Mouse (Mus musculus) heart, embryonic 14.5 days (tissue): ENCODE measurements around the gene Fbxo31. TPM values are rescaled to one million over a fixed set of nuclear protein-coding genes. Genes with fewer than 3 reads are reported as not detected.

Source experiments
- ATAC-seq: fragments of 200-750 bp; cut with Nextera tagmentation; 2 replicates; pipeline ENCODE4 v1.8.0; 2017; ENCODE audit warnings: low read depth, moderate TSS enrichment; ENCODE audit not compliant: insufficient number of reproducible peaks, insufficient read depth, low FRiP score
- H3K27ac ChIP-seq, 2 experiments: fragments of 200-500 bp in 1 of 2; fragments of 300-500 bp in 1 of 2; sonication (generic) in 1 of 2; replicated peaks in 1 of 2; 2 replicates each; pipeline ENCODE4 v1.5.1; 2012 to 2014; ENCODE audit warnings: low read depth in 2 of 2, low read length in 2 of 2, control low read depth in 1 of 2, mild to moderate bottlenecking in 1 of 2, mixed read lengths in 1 of 2; ENCODE audit not compliant: control insufficient read depth in 1 of 2, insufficient read depth in 1 of 2
- H3K27me3 ChIP-seq: fragments of 300-500 bp; sonication (generic); 2 replicates; pipeline ENCODE4 v1.6.1; 2014; ENCODE audit warnings: mild to moderate bottlenecking, low read length, control low read depth; ENCODE audit not compliant: control insufficient read depth, insufficient read depth
- H3K36me3 ChIP-seq: fragments of 300-500 bp; sonication (generic); 2 replicates; pipeline ENCODE4 v1.6.1; 2014; ENCODE audit warnings: mild to moderate bottlenecking, control low read depth, low read length, mixed read lengths; ENCODE audit not compliant: control insufficient read depth, insufficient read depth
- H3K4me1 ChIP-seq, 2 experiments: fragments of 200-500 bp in 1 of 2; fragments of 300-500 bp in 1 of 2; sonication (generic) in 1 of 2; 2 replicates each; pipeline ENCODE4 v1.6.1; 2012 to 2014; ENCODE audit warnings: low read length in 2 of 2, control low read depth in 1 of 2, mixed read lengths in 1 of 2; ENCODE audit not compliant: control insufficient read depth in 2 of 2, insufficient read depth in 2 of 2
- H3K4me2 ChIP-seq: fragments of 300-500 bp; sonication (generic); 2 replicates; pipeline ENCODE4 v1.6.1; 2014; ENCODE audit warnings: mild to moderate bottlenecking, low read length
- H3K4me3 ChIP-seq, 2 experiments: fragments of 200-500 bp in 1 of 2; fragments of 300-500 bp in 1 of 2; sonication (generic) in 1 of 2; 2 replicates each; pipeline ENCODE4 v1.5.1; 2012 to 2014; ENCODE audit warnings: low read length in 2 of 2, mild to moderate bottlenecking in 2 of 2, control low read depth in 1 of 2, low read depth in 1 of 2, moderate library complexity in 1 of 2; ENCODE audit not compliant: control insufficient read depth in 1 of 2, insufficient read depth in 1 of 2
- H3K9ac ChIP-seq: fragments of 300-500 bp; sonication (generic); 2 replicates; pipeline ENCODE4 v1.6.1; 2014; ENCODE audit warnings: mild to moderate bottlenecking, low read length
- H3K9me3 ChIP-seq: fragments of 300-500 bp; sonication (generic); 2 replicates; pipeline ENCODE4 v1.6.1; 2016; ENCODE audit warnings: low read length, control low read depth; ENCODE audit not compliant: control insufficient read depth
- WGBS: fragments of 180-500 bp; shearing (Covaris S2); extraction: QIAGEN DNeasy Blood & Tissue Kit; methylation state at CpG from one replicate; pipeline ENCODE4 v1.1.7; 2014; 5-methylcytosine and 5-hydroxymethylcytosine counted together
- polyA plus RNA-seq: library from polyadenylated mRNA; unstranded; fragments of >200 nt; fragmentation: Nextera tagmentation; extraction: Ambion mirVana; gene quantifications from 2 replicates; pipeline ENCODE4 v1.2.1, GENCODE M21; 2014

The Fbxo31 gene
- polyA plus RNA-seq, 1 experiment from 2014 or later, result 11.8 TPM

DNA sequence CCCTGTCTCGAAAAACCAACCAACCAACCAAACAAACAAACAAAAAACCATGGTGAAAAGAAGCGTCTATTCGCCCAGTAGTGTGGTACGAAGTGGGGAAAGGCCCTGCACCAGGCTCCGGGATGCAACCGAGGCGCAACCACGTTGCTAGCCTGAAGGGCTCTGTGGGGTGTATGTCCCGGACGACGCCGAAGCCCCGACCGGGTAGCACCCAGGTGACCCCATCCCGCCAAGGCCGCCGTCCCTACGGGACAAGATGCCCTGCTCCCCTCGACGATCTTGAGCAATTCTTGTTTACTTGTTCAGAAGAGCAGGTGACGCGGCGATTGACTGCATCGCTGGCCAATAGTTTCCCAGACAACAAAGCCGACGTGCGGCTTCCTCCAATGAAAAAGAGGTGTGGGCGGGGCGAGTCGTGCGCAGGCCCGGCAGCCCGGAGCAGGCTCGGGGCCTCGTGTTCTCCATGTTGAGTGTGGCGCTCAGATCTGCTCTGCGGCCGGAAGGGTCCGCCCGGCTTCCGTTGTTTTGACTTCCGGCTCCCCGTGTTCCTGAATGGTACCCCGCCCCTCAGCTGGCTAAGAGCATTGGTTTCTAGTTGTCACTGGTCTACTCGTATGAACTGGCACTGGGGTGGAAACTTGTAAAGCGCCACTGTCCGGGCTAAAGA is 6.7 kb upstream of the Fbxo31 start:
- H3K36me3 ChIP-seq, result no peaks in the 10 kb centered on the region
- ATAC-seq, result peak; percentile 94
- peak overlapping the region; percentile 76 for H3K9ac ChIP-seq
- H3K9me3 ChIP-seq, result no peaks in the 10 kb centered on the region
- no peaks in the 10 kb centered on the region for H3K27me3 ChIP-seq
- WGBS, result 2% methylated on average over 47 of the region's 47 CpGs
- H3K4me2 ChIP-seq, result peak overlapping the region; percentile 75
- peak overlapping the region; percentile 53 to 65 for H3K4me3 ChIP-seq
- H3K27ac ChIP-seq, result peak overlapping the region in 1 of 2 experiments; percentile 62; a peak in 1 of 4 replicates
- peaks cover 3 to 4% of the 10 kb centered on the region in 2 experiments; a peak in 2 of 4 replicates for H3K4me1 ChIP-seq

DNA sequence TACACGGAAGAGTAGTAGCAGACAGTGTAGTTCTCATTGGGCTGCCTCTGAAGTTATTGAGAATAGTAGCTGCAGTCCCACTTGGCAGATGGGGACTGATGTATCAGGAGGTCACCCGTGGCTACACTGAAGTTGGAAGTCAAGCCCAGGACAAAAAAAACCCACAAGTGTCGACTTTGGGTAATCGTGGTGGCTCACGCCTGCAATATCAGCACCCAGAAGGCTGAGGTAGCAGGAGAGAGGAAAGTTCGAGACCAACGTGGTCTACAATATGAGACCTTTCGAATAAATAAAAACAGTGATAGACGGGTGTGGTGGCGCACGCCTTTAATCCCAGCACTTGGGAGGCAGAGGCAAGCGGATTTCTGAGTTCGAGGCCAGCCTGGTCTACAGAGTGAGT is 6.1 kb upstream of the Fbxo31 start:
- no peak overlapping the region; a peak in 1 of 4 replicates for H3K27ac ChIP-seq
- H3K4me3 ChIP-seq, result peak overlapping the region; percentile 53 to 65
- H3K9me3 ChIP-seq, result no peaks in the 10 kb centered on the region
- H3K4me1 ChIP-seq, result peaks cover 1 to 3% of the 10 kb centered on the region in 2 experiments; a peak in 2 of 4 replicates
- H3K9ac ChIP-seq, result peak overlapping the region; percentile 76
- WGBS, result 39% methylated on average over 13 of the region's 13 CpGs
- H3K4me2 ChIP-seq, result peak overlapping the region; percentile 75
- no peaks in the 10 kb centered on the region for H3K27me3 ChIP-seq
- no peak for ATAC-seq
- H3K36me3 ChIP-seq, result no peaks in the 10 kb centered on the region

DNA sequence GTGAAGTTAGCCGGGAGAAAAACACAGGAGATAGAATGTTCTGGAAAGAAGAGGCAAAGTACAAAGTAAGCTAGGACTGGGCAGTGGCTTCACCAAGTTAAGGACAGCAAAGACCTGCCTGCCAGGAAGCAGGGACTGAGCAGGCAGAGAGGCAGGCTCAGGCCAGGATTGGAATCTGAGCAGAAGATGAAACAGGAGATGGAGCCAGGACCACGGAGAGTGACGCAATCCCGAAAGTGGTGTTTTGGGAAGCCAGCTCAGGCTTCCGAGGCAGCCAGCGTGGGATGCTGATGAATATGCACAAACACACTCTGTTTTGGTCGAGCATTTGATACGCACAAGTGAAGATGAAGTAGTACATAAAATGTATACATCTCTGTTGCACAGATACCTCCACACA is 5.0 kb upstream of the Fbxo31 start:
- H3K4me3 ChIP-seq, result no peak overlapping the region
- no peak for ATAC-seq
- 45% methylated on average over 8 of the region's 8 CpGs for WGBS
- no peaks in the 10 kb centered on the region for H3K9me3 ChIP-seq
- H3K36me3 ChIP-seq, result no peaks in the 10 kb centered on the region
- no peak overlapping the region for H3K4me2 ChIP-seq
- no peak overlapping the region for H3K9ac ChIP-seq
- no peaks in the 10 kb centered on the region for H3K27me3 ChIP-seq
- peaks cover 0 to 4% of the 10 kb centered on the region in 2 experiments; a peak in 1 of 4 replicates for H3K4me1 ChIP-seq
- no peak overlapping the region for H3K27ac ChIP-seq

DNA sequence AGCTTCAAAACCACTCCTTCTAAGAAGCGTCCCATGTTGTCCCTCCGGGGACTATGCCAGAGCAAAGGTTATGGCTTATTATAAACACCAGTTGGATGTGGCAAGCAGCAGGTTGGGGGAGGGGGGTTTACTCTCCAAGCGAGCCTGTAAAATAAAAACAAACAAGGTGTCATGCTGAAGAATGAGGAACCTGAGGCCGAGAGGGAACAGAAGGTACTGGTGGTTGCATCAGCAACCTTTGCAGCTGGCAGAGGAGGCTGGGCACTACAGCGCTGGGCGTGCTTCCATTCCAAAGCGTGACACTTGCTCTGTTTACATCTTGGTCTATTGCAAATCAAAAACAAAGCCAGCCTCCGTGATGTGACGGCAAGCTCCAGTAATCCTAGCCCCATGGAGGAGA is 1.9 kb upstream of the Fbxo31 start:
- H3K9me3 ChIP-seq, result no peaks in the 10 kb centered on the region
- no peak overlapping the region for H3K9ac ChIP-seq
- no peak overlapping the region for H3K27ac ChIP-seq
- no peak for ATAC-seq
- H3K4me1 ChIP-seq, result peaks cover 13 to 17% of the 10 kb centered on the region in 2 experiments
- H3K36me3 ChIP-seq, result no peaks in the 10 kb centered on the region
- no peak overlapping the region for H3K4me3 ChIP-seq
- no peaks in the 10 kb centered on the region for H3K27me3 ChIP-seq
- no peak overlapping the region for H3K4me2 ChIP-seq
- 43% methylated on average over 9 of the region's 9 CpGs for WGBS

DNA sequence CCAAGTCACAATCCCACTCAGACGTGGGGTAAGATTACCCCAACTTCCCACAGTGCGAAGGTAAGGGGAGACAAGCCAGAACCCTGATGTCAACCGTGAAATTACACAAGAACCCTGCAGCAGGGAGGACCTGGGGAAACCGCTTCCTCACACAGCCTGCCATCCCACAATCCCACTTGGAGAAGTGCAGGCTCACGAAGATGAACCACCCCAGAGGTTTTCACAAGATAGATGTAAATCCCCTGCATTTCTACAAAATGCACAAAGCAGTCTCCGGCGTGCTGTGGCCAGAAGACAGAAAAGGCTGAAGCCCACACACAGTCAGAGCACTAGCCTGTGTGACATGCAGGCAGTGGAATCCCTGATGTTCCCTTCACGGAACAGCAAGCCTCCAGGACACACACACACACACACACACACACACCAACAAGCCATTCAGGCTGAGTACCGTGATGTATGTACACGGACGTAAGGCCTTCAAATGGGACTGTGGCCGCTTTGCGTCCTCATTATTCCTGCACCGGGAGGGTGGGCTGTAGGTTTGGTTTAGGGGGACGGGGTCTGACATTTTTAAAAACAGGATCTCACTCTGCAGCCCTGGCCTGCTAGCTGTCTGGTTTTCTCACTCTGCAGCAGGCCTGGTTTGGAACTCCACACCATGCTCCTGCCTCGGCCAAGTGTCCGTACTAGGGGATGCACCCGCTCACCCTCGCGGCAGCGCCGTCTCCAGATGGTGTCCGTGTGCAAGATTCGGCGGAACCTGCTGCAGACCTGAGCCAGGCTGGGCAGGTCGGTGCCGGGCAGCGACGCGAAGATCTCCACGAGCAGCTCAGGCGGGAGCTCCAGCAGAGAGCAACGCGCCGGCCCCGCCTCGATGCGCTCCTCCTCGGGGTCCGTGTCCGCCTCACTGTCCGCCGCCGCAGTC is 593 bp downstream of the Fbxo31 start:
- H3K27me3 ChIP-seq, result no peaks in the 10 kb centered on the region
- peak overlapping the region; percentile 86 for H3K9ac ChIP-seq
- H3K36me3 ChIP-seq, result no peaks in the 10 kb centered on the region
- 2% methylated on average over 44 of the region's 44 CpGs for WGBS
- H3K4me2 ChIP-seq, result peak overlapping the region; percentile 81
- ATAC-seq, result no peak; the same call in 1 of the 2 replicates
- no peaks in the 10 kb centered on the region for H3K9me3 ChIP-seq
- peak overlapping the region; percentile 80 to 81 for H3K4me3 ChIP-seq
- H3K27ac ChIP-seq, result 0 out of 4 replicates have a peak overlapping the region, but pooled peaks of 1 of the 2 experiments have one; percentile 9
- peaks cover 15 to 24% of the 10 kb centered on the region in 2 experiments for H3K4me1 ChIP-seq

DNA sequence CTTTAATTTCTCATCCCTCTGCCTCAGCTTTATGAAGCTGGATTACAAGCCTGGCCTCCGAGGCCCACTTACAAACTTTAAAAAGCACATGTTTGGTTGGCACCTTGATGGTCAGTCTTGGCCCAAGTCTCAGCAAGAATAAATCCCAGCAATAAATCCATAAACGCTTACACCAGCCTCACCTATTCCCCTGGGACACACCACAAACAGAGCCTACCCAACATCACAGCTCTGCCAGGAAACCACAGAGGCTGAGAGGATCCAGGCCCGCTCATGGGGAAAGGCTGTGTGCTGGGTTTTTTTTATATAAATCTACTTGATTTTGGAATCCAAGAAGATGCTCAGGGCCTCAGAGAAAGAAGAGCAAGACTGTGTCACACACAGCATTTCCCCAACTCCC is 2.9 kb downstream of the Fbxo31 start:
- no peak overlapping the region for H3K4me3 ChIP-seq
- H3K4me1 ChIP-seq, result peaks cover 17 to 26% of the 10 kb centered on the region in 2 experiments
- H3K27ac ChIP-seq, result no peak overlapping the region
- no peaks in the 10 kb centered on the region for H3K36me3 ChIP-seq
- H3K4me2 ChIP-seq, result no peak overlapping the region
- H3K9me3 ChIP-seq, result no peaks in the 10 kb centered on the region
- no peak for ATAC-seq
- H3K9ac ChIP-seq, result no peak overlapping the region
- WGBS, result 72% methylated on average over 3 of the region's 3 CpGs
- no peaks in the 10 kb centered on the region for H3K27me3 ChIP-seq

DNA sequence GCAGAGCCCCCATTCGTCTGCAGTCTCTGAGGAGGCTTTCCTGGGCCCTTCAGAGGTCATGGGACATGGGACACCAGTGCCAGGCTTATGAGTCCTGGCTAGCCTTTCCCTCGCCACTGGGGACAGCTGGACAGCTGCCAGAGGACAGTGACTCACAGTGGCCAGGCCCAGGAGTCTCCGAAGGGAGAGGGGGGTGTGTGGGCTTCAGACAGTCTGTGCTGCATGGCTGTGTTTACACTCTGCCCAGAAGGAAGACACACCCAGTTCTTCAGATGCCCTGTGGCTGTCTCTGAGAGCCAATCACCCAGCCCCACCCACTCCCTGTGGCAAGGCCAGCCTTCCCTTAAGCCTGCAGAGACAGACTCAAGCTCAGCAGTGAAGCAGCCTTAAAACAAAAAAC is 5.3 kb downstream of the Fbxo31 start:
- H3K9me3 ChIP-seq, result no peaks in the 10 kb centered on the region
- no peaks in the 10 kb centered on the region for H3K27me3 ChIP-seq
- no peak overlapping the region for H3K4me2 ChIP-seq
- H3K9ac ChIP-seq, result peak overlapping the region; percentile 21; the same call in 1 of the 2 replicates
- H3K36me3 ChIP-seq, result no peaks in the 10 kb centered on the region
- H3K4me3 ChIP-seq, result no peak overlapping the region
- H3K4me1 ChIP-seq, result peaks cover 14 to 26% of the 10 kb centered on the region in 2 experiments
- WGBS, result 15% methylated on average over 3 of the region's 3 CpGs
- no peak overlapping the region for H3K27ac ChIP-seq
- ATAC-seq, result peak; percentile 48; the same call in 1 of the 2 replicates
